Mouse (Mus musculus) adrenal gland (tissue): ENCODE measurements around the gene Lpxn.

Experiments
- intact Hi-C: fragments of 180-260 bp; cut with DNase I; formaldehyde crosslinking; loops from one replicate; pipeline ENCODE4 v1.15.1; 2025

Lpxn gene

GRCm38 (mm10) chr19:12801046-12801445 lies 5.1 kb downstream of the Lpxn start:
- intact Hi-C loops = loop anchor here (5.0 kb wide), 1 partner anchor 204 kb away; the partner anchor contains the start of gene Gm4952

GRCm38 (mm10) chr19:12802830-12803229 lies 6.8 kb downstream of the Lpxn start:
- intact Hi-C loops = loop anchor here (5.0 kb wide), 1 partner anchor 206 kb away; the partner anchor contains the start of gene Gm4952

DNA sequence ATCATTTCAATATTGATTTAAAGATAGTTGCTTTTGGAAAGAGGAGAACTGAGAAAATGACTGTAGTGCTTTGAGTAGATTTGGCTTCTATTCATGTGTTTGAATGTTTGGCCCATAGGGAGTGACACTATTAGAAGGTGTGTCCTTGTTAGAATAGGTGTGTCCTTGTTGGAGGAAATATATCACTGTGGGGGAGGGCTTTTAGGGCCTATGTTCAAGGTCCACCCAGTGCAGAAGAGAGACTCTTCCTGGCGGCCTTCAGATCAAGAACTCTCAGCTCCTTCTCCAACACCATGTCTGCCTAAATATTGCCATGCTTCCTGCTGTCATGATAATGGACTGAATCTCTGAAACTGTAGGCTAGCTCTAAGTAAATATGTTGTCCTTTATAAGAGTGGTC lies 8.2 kb downstream of the Lpxn start:
- intact Hi-C loops = loop anchor here (5.0 kb wide), 1 partner anchor 207 kb away; the partner anchor contains the start of gene Gm4952

DNA sequence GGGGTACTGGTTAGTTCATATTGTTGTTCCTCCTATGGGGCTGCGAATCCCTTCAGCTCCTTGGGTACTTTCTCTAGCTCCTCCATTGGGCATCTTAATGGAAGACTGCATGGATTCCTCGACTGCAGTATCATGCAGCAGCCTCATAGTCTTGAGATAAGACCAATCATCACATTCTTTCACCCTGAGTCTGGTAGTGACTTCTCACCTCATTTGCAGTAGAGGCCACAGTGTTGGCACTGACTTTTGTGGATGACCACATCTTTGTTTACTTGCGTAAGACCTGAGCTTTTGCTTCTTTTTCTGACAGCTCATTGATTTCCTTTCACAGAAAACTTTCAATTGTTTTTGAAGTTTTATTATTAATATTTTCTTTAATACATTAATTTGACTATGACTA lies 9.7 kb downstream of the Lpxn start:
- intact Hi-C loops = no loop called here

- intact Hi-C loops = no loop called here
Measured at GRCm38 (mm10) chr19:12806214-12806613, 10.2 kb downstream of the Lpxn start.

GRCm38 (mm10) chr19:12812644-12813364 lies 16.8 kb downstream of the Lpxn start:
- intact Hi-C loops = no loop called here

- intact Hi-C loops = no loop called here
Measured at GRCm38 (mm10) chr19:12813883-12814282, 17.9 kb downstream of the Lpxn start.

DNA sequence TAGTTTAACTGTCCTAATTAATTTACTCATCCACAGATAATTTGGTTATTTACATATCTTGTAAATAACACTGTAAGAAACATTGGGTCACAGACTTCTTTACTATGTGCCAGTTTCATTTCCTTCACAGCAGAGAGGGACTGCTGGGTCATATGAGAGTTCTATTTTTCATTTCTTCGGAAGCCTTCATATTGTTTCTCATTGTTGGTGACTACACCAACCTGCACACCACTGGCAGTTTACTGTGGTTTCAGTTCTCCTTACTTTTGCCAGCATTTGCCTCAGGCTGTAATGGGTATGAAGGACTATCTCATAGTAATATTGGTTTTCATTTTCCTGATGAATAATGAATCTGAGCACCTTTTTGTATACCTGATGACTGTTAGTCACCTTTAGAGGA lies 22.5 kb downstream of the Lpxn start:
- intact Hi-C loops = no loop called here

DNA sequence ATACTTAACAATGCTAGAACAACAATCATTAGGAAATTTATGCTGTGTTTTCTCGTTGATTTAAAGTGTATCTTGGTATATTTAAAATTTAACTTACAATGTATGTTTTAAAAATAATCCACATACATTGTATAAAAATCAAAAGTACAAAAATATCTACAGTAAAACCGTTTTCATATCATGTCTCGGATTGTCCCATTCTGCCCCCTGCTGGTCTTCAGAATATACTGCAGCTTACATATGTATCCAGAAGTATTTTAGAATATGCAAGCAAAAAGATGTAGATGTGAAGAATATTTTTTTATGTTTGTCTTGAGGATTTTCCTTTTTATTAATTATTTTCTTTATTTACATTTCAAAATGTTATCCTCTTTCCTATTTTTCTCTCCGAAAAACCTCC lies 24.4 kb downstream of the Lpxn start:
- intact Hi-C loops = loop anchor here (5.0 kb wide), 2 partner anchors 98 to 303 kb away; no protein-coding TSS in a partner anchor

DNA sequence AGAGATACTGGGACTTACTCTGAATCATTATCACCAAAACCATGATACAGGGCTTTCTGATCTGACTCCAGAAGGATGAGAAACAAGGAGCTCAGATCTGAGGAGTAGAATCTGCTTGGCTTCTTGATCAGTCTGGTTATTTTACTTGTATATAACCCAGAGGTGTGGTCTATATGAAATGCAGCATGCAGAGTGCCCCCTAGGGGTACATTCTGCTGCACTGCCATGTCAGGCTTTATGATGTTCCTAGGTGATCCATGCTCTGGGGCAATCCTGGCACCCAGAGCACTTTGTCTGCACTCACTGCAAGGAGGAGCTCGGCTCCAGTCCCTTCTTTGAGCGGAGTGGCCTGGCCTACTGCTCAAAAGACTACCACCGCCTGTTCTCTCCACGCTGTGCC lies 28.6 kb downstream of the Lpxn start:
- intact Hi-C loops = loop anchor here (5.0 kb wide), 2 partner anchors 102 to 307 kb away; no protein-coding TSS in a partner anchor

DNA sequence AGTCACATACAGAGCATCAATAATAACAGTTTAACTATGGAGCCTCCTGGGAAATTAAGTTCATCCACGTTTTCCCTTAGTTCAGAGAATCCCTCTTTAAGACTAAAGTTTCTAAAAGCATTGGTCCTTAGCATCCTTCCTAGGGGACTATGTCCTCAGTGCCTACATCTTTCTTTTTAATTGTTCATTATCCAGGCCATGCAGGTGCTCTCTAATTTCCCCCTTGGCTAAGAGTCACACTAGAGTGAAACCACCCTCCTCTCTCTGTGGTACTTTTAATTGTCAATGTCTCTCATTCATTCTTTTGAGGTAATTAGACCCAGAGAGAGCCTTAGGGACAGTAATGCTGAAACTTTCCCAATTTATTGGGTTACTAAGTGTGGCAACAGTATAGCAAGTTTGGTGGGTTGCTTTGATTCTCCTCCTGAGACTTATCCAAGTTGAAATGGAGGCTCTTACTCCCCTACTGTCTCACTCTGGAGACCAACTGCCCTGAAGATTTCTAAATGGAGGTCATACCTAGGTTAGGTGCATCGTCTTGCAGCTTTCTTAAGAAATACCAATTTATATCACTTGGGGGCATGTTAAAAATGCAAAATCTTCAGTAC lies 34.9 kb downstream of the Lpxn start:
- intact Hi-C loops = no loop called here

DNA sequence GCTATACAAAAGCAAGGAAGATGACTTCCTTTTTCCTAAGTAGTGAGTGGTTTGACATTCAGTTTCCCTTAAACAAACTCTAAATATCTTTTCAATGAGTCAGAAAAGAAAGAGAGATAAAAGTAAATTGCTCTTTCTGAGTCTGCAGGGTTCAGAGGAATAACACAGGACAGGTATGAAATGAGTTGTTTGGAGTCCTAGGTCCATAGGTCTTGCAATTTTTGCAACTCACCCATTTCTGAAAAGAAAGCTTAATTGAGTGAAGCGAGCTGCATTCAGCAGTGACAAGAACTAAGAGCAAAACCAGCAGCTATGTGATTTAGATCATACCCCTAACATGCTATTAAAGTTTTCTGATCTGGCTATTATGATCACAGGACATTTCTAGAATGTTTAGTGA lies 35.6 kb downstream of the Lpxn start:
- intact Hi-C loops = no loop called here

DNA sequence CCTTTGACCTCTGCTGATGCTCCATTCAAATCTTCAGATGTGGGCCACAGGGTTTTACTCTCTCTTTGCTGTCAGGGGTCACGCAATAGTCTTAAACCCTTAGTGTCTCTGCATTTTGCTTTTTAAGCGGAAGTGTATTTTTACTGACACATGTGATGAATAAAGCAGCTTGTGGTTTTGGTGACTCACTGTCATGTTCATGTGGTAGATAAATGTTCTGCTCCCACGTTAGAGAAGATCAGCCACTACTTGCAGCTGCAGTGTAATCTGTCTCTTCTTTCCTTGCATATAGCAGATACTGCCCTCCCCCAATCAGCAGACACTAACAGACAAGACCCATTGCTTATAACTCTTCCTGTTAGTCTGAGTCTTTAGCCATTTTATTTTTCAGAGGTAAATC lies 37.6 kb downstream of the Lpxn start:
- intact Hi-C loops = no loop called here

GRCm38 (mm10) chr19:12838507-12838906 lies 42.5 kb downstream of the Lpxn start:
- intact Hi-C loops = no loop called here

DNA sequence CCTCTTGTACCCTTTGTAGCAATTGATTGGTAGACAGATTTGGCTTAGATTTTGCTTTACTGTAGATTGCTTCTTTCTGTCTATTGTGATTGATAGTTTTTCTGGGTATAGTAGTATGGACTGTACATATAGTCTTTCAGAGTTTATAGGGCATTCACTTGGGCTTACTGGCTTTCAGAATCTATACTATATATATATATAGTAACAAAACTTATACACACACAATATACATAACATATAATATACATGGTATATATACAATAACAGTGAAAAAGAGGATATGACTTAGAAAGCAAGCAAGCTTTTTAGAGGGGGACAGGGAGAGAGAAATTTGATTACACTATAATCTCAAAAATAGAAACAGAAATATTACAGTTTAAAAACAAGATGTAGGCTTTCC lies 50.4 kb downstream of the Lpxn start, which contains the start of gene Gm5244:
Gene Gm5244 (plus strand): TSS at position 301 of the 400 bp plus-strand sequence.
- intact Hi-C loops = no loop called here

DNA sequence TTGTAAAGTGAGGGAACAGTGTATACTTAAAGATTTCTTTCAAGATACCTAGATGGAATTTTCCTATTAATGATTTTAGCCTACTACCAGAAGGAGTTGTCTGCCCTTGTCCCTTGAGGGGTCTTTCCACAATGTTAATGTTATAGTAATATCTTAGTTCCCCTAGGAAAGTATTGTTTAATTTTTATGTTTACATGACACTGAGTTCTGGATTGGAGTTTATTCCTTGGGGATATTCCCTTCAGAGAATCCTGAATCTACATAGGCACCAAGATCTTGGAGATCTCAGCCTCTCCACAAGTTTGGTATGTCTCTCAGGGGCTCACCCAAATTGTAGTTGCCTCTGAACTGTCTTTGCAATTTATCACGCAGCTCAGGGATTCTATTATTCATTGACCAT lies 61.0 kb downstream of the Lpxn start, which contains the start of gene Olfr1444:
Gene Olfr1444 (plus strand): TSS at position 301 of the 400 bp plus-strand sequence.
- intact Hi-C loops = no loop called here
